Mouse (Mus musculus) cerebellum, adult (tissue): ENCODE measurements at regions not wholly inside any gene's neighbourhood (a gene's known extent, or its start where the extent isn't known, plus 50 kb on each side); places are given as distances from the start of the nearest gene placed in this dataset.

Source experiments
- ATAC-seq: cut with Nextera tagmentation; 2 replicates; pipeline ENCODE4 v1.9.2; 2017; ENCODE audit warnings: mild to moderate bottlenecking, moderate library complexity, mixed read lengths; ENCODE audit not compliant: insufficient number of reproducible peaks, low FRiP score, low TSS enrichment

DNA sequence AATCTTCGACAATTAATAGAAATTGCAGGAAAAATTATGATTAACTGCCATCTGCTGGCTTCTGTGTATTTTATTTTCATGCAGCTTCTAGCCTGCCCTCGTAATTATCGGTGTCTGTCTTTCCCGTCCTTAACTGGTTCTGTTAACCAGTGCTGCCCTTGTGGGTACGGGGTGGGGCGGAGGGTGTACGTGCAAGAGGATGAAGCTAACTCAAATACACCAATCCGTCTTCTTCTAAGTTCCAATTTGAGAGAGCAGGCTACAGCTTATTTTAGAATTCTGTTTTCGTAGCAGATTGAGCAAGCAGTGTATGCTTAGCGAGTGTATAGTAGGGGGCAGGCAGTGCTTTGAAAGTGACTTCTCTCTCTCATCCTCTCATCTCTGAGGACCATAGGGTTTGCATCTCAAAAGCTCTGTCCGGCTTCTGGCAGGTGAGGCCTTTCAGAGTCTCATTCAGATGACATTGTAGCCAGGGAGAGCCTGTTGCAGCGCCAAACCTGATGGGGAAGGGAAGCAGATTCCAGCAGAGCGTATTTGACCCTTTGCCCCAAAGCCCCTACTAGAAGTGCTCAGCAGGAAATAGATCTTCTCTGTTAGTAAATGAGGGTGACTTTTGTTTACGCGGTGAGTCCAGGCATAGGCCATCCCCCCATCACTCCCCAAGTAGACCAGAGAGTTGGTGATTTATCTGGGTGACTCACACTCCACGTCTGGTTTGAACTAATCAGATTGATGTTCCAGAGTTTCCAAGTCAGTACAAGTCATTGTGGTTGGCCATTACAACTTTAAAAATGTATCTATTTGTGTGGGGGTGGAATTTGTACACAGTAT, 53.3 kb upstream of the Ptgfrn start:
- ATAC-seq, result no peak

DNA sequence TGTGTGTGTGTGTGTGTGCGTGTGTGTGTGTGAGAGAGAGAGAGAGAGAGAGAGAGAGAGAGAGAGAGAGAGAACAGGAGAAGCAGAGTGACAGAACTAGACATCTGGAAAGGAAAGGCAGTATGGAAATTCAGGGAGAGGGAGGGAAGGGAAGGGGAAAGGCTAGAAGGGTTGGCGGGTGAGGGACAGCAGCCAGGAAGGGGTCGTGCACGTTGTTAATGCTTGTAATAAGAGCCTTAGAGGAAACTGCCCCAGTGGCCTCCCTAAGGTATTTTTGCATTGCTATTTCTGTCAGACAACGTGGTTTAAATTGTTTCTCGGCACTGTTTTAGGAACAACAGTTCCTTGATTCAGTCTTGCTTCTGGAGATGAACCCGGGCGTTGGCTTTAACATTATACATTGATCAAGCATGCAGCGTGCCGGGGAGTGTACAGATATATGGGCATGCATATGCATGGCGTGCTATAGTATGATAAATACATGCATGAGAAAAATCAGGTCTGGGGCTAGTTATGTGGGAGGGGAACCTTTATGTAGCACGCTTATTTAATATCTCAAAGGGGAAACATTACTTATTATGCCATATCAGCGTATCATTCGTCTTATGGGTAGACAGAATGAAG, 52.6 kb upstream of the Ptgfrn start:
- no peak for ATAC-seq

GRCm38 (mm10) chr3:101161941-101162531, 52.0 kb upstream of the Ptgfrn start:
- ATAC-seq, result peak; percentile 83

- ATAC-seq, result no peak
These were observed 51.4 kb upstream of the Ptgfrn start for GRCm38 (mm10) chr3:101161421-101161940.
